Mouse (Mus musculus) R1 (cell line): ENCODE data around the gene Btbd35f26.
"Not testable (repeated sequence)": the region's sequence is repeated elsewhere in the genome, so short reads cannot be mapped to it uniquely, and the experiment has no call there.

Experiments
- DNase-seq: peaks from one replicate; pipeline ENCODE4 v3.0.0-alpha.2; 2018; ENCODE audit warnings: low read depth, low spot score

Btbd35f26 gene

DNA sequence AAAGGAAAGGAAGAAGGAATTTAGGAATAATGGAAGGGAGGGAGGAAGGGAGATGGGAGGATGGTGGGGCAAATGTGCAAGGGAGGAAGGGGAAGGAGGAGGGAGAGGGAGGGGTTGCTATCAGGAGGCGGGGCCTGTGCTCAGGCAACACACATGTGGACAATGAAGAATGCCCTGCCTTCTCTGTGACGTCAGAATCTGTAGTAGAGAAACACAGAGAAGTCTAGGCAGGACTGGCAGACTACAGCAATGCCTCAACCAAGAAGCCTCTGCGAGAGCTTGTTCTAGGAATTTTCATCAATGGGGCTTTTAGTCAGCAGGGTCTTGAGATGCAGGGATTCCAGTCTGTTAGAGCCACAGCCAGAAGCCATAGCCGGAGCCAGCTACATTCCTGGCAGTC lies at the start of gene Btbd35f26:
Gene Btbd35f26, plus strand, starts transcription at position 301 of the 400 bp plus-strand sequence.
- not testable (repeated sequence) for DNase-seq

DNA sequence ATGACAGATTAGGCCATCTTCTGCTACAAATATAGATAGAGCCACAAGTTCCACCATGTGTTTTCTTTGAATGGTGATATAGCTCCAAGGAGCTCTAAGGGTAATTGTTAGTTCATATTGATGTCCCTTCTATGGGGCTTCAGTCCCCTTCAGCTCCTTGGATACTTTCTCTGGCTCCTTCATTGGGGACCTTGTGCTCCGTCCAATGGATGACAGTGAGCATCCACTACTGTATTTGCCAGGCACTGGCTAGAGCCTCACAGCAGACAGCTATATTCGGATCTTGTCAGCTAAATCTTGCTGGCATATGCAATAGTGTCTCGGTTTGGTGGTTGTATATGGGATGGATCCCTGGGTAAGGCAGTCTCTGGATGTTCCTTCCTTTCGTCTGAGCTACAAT lies 5.7 kb downstream of the Btbd35f26 start:
- DNase-seq, result not testable (repeated sequence)

DNA sequence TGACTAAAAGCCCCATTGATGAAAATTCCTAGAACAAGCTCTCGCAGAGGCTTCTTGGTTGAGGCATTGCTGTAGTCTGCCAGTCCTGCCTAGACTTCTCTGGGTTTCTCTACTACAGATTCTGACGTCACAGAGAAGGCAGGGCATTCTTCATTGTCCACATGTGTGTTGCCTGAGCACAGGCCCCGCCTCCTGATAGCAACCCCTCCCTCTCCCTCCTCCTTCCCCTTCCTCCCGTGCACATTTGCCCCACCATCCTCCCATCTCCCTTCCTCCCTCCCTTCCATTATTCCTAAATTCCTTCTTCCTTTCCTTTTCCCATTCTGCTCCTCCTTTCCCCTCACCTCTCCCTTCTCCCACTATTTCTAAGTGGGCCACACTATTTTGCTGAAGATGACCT lies 47.6 kb downstream of the Btbd35f26 start, which contains the start of gene Btbd35f19:
Gene Btbd35f19, minus strand, starts transcription at position 101 of the 400 bp plus-strand sequence.
- not testable (repeated sequence) for DNase-seq
